Mouse (Mus musculus) embryonic facial prominence, embryonic 12.5 days (tissue): Measurements from ENCODE around the gene C1ra. TPM values are rescaled to one million over a fixed set of nuclear protein-coding genes. Genes with fewer than 3 reads are reported as not detected.
"Not testable (repeated sequence)": the region's sequence is repeated elsewhere in the genome, so short reads cannot be mapped to it uniquely, and the experiment has no call there.

Experiments used
- ATAC-seq: fragments of 200-750 bp; cut with Nextera tagmentation; 2 replicates; pipeline ENCODE4 v1.8.0; 2017; ENCODE audit not compliant: insufficient number of reproducible peaks, insufficient read depth, low FRiP score, low TSS enrichment
- H3K27ac ChIP-seq: fragments of 300-500 bp; sonication (generic); 2 replicates; pipeline ENCODE4 v1.5.1; 2016; ENCODE audit warnings: mild to moderate bottlenecking
- H3K27me3 ChIP-seq: fragments of 300-500 bp; sonication (generic); 2 replicates; pipeline ENCODE4 v1.6.1; 2016; ENCODE audit warnings: mild to moderate bottlenecking, moderate library complexity
- H3K36me3 ChIP-seq: fragments of 300-500 bp; sonication (generic); 2 replicates; pipeline ENCODE4 v1.6.1; 2016; ENCODE audit warnings: mild to moderate bottlenecking
- H3K4me1 ChIP-seq: fragments of 300-500 bp; sonication (generic); 2 replicates; pipeline ENCODE4 v1.6.1; 2016
- H3K4me2 ChIP-seq: fragments of 300-500 bp; sonication (generic); replicated peaks from 2 replicates; pipeline ENCODE4 v1.6.1; 2016; ENCODE audit warnings: mild to moderate bottlenecking, moderate library complexity
- H3K4me3 ChIP-seq: fragments of 300-500 bp; sonication (generic); 2 replicates; pipeline ENCODE4 v1.5.1; 2016; ENCODE audit warnings: mild to moderate bottlenecking
- H3K9ac ChIP-seq: fragments of 300-500 bp; sonication (generic); 2 replicates; pipeline ENCODE4 v1.6.1; 2016; ENCODE audit warnings: mild to moderate bottlenecking, moderate library complexity
- H3K9me3 ChIP-seq: fragments of 300-500 bp; sonication (generic); 2 replicates; pipeline ENCODE4 v1.6.1; 2016; ENCODE audit warnings: mild to moderate bottlenecking, moderate library complexity
- WGBS: fragments of 180-500 bp; shearing (Covaris S2); methylation state at CpG from one replicate; pipeline ENCODE4 v1.1.7; 2016; 5-methylcytosine and 5-hydroxymethylcytosine counted together
- polyA plus RNA-seq: library from polyadenylated mRNA; unstranded; fragments of >200 nt; fragmentation: Nextera tagmentation; extraction: Ambion mirVana; gene quantifications from 2 replicates; pipeline ENCODE4 v1.2.1, GENCODE M21; 2016

The C1ra gene
- polyA plus RNA-seq, 1 experiment from 2014 or later = 0.55 TPM

DNA sequence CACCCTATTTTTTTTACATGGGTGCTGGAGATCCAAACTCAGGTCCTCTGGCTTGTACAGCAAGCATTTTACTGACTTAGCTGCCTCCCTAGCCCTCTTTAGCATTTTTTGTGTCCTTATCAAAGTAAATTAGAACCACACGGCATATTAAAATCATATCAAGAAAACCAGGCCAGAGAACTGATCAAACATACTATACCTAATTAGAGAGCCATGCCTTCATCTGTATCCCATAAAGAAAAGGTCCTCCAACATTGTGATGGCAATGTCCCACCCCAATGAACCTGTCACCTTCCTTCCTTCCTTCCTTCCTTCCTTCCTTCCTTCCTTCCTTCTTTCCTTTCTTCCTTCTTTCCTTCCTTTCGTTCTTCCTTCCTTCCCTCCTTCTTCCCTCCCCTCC, 43.8 kb downstream of the C1ra start:
- not testable (repeated sequence) for H3K4me3 ChIP-seq, H3K27me3 ChIP-seq, H3K9ac ChIP-seq, H3K4me1 ChIP-seq, ATAC-seq, H3K36me3 ChIP-seq, H3K27ac ChIP-seq, H3K9me3 ChIP-seq, H3K4me2 ChIP-seq
- 71% methylated on average over 2 of the region's 2 CpGs for WGBS

GRCm38 (mm10) chr6:124561156-124561555, 49.0 kb downstream of the C1ra start:
- not testable (repeated sequence) for H3K27me3 ChIP-seq, ATAC-seq, H3K36me3 ChIP-seq, H3K4me3 ChIP-seq, H3K27ac ChIP-seq, H3K4me1 ChIP-seq, H3K9ac ChIP-seq, H3K9me3 ChIP-seq, H3K4me2 ChIP-seq
- WGBS = 85% methylated on average over 4 of the region's 4 CpGs

GRCm38 (mm10) chr6:124561611-124562010, 49.4 kb downstream of the C1ra start:
- not testable (repeated sequence) for H3K4me2 ChIP-seq, H3K4me1 ChIP-seq, H3K36me3 ChIP-seq, H3K9ac ChIP-seq, H3K27me3 ChIP-seq, H3K4me3 ChIP-seq, H3K9me3 ChIP-seq, ATAC-seq, H3K27ac ChIP-seq
- 92% methylated on average over 2 of the region's 2 CpGs for WGBS

DNA sequence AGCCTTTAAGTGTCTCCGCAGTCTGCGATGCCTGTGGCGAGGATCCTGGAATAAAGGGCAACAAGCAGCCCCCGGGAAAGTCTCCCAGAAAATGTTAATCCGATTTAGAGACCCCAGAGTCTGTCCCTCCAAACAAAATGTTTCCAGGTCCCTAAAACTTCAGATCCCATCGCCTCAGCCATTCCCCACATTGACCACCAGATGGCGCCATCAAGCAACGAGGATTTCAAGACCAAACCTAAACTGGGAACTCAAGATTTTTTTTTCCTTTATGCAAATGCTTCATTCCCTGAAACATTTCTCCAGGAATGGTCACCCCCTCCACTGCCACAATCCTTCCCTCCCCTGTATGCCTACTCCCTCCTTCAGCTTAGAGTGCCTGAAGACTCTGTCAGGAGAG, 57.8 kb downstream of the C1ra start, which contains the start of gene C1rb:
C1rb (plus strand) TSS at position 269 of the 400 bp plus-strand sequence.
- H3K4me2 ChIP-seq = no peak within 1 kb of the TSS
- H3K4me1 ChIP-seq = no peaks in the 10 kb centered on the region
- H3K9me3 ChIP-seq = no peaks in the 10 kb centered on the region
- H3K9ac ChIP-seq = no peak within 1 kb of the TSS
- no peak for ATAC-seq
- no peak within 1 kb of the TSS for H3K27ac ChIP-seq
- H3K27me3 ChIP-seq = no peaks in the 10 kb centered on the region
- no peaks in the 10 kb centered on the region for H3K36me3 ChIP-seq
- WGBS = 2% methylated on average over 8 of the region's 8 CpGs
- H3K4me3 ChIP-seq = no peak within 1 kb of the TSS

Other genes starting within 250 kb of the C1ra start
- gene Cd163, start 207.7 kb upstream of the C1ra start, polyA plus RNA-seq = not detected in 2 replicates
- gene Pex5, start 97.3 kb upstream of the C1ra start, polyA plus RNA-seq = 59.1 and 64.5 TPM in 2 replicates
- 13.1 and 13.8 TPM in 2 replicates for gene Clstn3, start 47.6 kb upstream of the C1ra start, polyA plus RNA-seq
- gene C1rl, start 19.3 kb upstream of the C1ra start, polyA plus RNA-seq = 0.24 and 0.45 TPM in 2 replicates
- 1.1 and 1.4 TPM in 2 replicates for gene C1s1, start 30.0 kb downstream of the C1ra start, polyA plus RNA-seq
- not detected in 2 replicates for gene C1rb, start 57.9 kb downstream of the C1ra start, polyA plus RNA-seq
- gene C1s2, start 123.7 kb downstream of the C1ra start, polyA plus RNA-seq = not detected in 2 replicates
- gene Lpcat3, start 150.6 kb downstream of the C1ra start, polyA plus RNA-seq = 46.0 and 49.1 TPM in 2 replicates
- gene Emg1, start 199.8 kb downstream of the C1ra start, polyA plus RNA-seq = 192 and 199 TPM in 2 replicates
- gene Phb2, start 199.9 kb downstream of the C1ra start, polyA plus RNA-seq = 359 and 370 TPM in 2 replicates
- 6.7 TPM in 2 replicates for gene Ptpn6, start 226.3 kb downstream of the C1ra start, polyA plus RNA-seq
- 498 and 530 TPM in 2 replicates for gene Grcc10, start 229.0 kb downstream of the C1ra start, polyA plus RNA-seq
- gene Gm45234, start 243.6 kb downstream of the C1ra start, polyA plus RNA-seq = not detected in 2 replicates
- 20.1 and 20.5 TPM in 2 replicates for gene Atn1, start 244.1 kb downstream of the C1ra start, polyA plus RNA-seq